Mouse (Mus musculus): ENCODE data around the gene Fgfr2.

- TF ChIP-seq CTCF (IDR thresholded peaks at IDR 0.05; ENCODE audit: insufficient read depth, low read length) (no peak), POLR2A (IDR thresholded peaks at IDR 0.05; ENCODE audit: borderline replicate concordance, extremely low read depth, low read depth, low read length) (no peak)
Observed at GRCm38 (mm10) chr7:130989371-130989770, 2133.8 kb downstream of the Fgfr2 start.
